Mouse (Mus musculus): ENCODE measurements around the gene Pdgfb. TPM values are rescaled to one million over a fixed set of nuclear protein-coding genes. Genes with fewer than 3 reads are reported as not detected.

The Pdgfb gene
- polyA plus RNA-seq, 1 experiment from 2014 or later = 3.1 TPM

GRCm38 (mm10) chr15:80031133-80031532, 16.4 kb upstream of the Pdgfb start:
- no peak overlapping the region for H3K27ac ChIP-seq (replicated peaks)
- H3K4me3 ChIP-seq (ENCODE audit: low read depth, low read length) = no peak overlapping the region
- H3K4me2 ChIP-seq (replicated peaks; ENCODE audit: low read depth) = no peak overlapping the region
- no peaks in the 10 kb centered on the region for H3K27me3 ChIP-seq (ENCODE audit: control insufficient read depth, insufficient read depth, low read length)
- no peak for ATAC-seq (ENCODE audit: low FRiP score, low TSS enrichment)
- H3K9me3 ChIP-seq (ENCODE audit: control insufficient read depth, low read length) = no peaks in the 10 kb centered on the region
- no peaks in the 10 kb centered on the region for H3K4me1 ChIP-seq (replicated peaks; ENCODE audit: control insufficient read depth, insufficient read depth)
- H3K9ac ChIP-seq (ENCODE audit: low read length) = no peak overlapping the region
- no peak for DNase-seq (ENCODE audit: low spot score)
- TF ChIP-seq CTCF (IDR thresholded peaks at IDR 0.05; ENCODE audit: low read depth) (peak; percentile 59), EP300 (optimal IDR thresholded peaks at IDR 0.05) (no peak)
- no peaks in the 10 kb centered on the region for H3K36me3 ChIP-seq (ENCODE audit: control insufficient read depth, insufficient read depth, low read length)
- 92% methylated on average over 4 of the region's 4 CpGs for WGBS

- no peaks in the 10 kb centered on the region for H3K4me1 ChIP-seq (replicated peaks; ENCODE audit: control insufficient read depth, insufficient read depth)
- no peak overlapping the region for H3K27ac ChIP-seq (replicated peaks)
- ATAC-seq (ENCODE audit: low FRiP score, low TSS enrichment) = no peak
- no peak overlapping the region for H3K9ac ChIP-seq (ENCODE audit: low read length)
- no peaks in the 10 kb centered on the region for H3K27me3 ChIP-seq (ENCODE audit: control insufficient read depth, insufficient read depth, low read length)
- no peak overlapping the region for H3K4me3 ChIP-seq (ENCODE audit: low read depth, low read length)
- no peak overlapping the region for H3K4me2 ChIP-seq (replicated peaks; ENCODE audit: low read depth)
- TF ChIP-seq CTCF (IDR thresholded peaks at IDR 0.05; ENCODE audit: low read depth) = no peak
- no peak for TF ChIP-seq EP300 (optimal IDR thresholded peaks at IDR 0.05)
- H3K36me3 ChIP-seq (ENCODE audit: control insufficient read depth, insufficient read depth, low read length) = no peaks in the 10 kb centered on the region
- no peak for DNase-seq (ENCODE audit: low spot score)
- no peaks in the 10 kb centered on the region for H3K9me3 ChIP-seq (ENCODE audit: control insufficient read depth, low read length)
- 81% methylated on average over 10 of the region's 10 CpGs for WGBS
These were observed 15.6 kb upstream of the Pdgfb start for GRCm38 (mm10) chr15:80030399-80030798.

GRCm38 (mm10) chr15:80028862-80029261, 14.1 kb upstream of the Pdgfb start:
- TF ChIP-seq EP300 (optimal IDR thresholded peaks at IDR 0.05) = no peak
- no peak for TF ChIP-seq CTCF (IDR thresholded peaks at IDR 0.05; ENCODE audit: low read depth)
- 68% methylated on average over 5 of the region's 5 CpGs for WGBS
- H3K36me3 ChIP-seq (ENCODE audit: control insufficient read depth, insufficient read depth, low read length) = no peaks in the 10 kb centered on the region
- ATAC-seq (ENCODE audit: low FRiP score, low TSS enrichment) = no peak
- H3K4me2 ChIP-seq (replicated peaks; ENCODE audit: low read depth) = no peak overlapping the region
- H3K4me1 ChIP-seq (replicated peaks; ENCODE audit: control insufficient read depth, insufficient read depth) = no peaks in the 10 kb centered on the region
- H3K27ac ChIP-seq (replicated peaks) = no peak overlapping the region
- no peaks in the 10 kb centered on the region for H3K27me3 ChIP-seq (ENCODE audit: control insufficient read depth, insufficient read depth, low read length)
- DNase-seq (ENCODE audit: low spot score) = no peak
- H3K9ac ChIP-seq (ENCODE audit: low read length) = no peak overlapping the region
- no peak overlapping the region for H3K4me3 ChIP-seq (ENCODE audit: low read depth, low read length)
- no peaks in the 10 kb centered on the region for H3K9me3 ChIP-seq (ENCODE audit: control insufficient read depth, low read length)

GRCm38 (mm10) chr15:80026689-80027353, 12.0 kb upstream of the Pdgfb start:
- H3K27ac ChIP-seq (replicated peaks) = no peak overlapping the region
- ATAC-seq (ENCODE audit: low FRiP score, low TSS enrichment) = no peak
- H3K9ac ChIP-seq (ENCODE audit: low read length) = no peak overlapping the region
- H3K9me3 ChIP-seq (ENCODE audit: control insufficient read depth, low read length) = no peaks in the 10 kb centered on the region
- H3K4me2 ChIP-seq (replicated peaks; ENCODE audit: low read depth) = no peak overlapping the region
- H3K27me3 ChIP-seq (ENCODE audit: control insufficient read depth, insufficient read depth, low read length) = no peaks in the 10 kb centered on the region
- H3K36me3 ChIP-seq (ENCODE audit: control insufficient read depth, insufficient read depth, low read length) = no peaks in the 10 kb centered on the region
- WGBS = 64% methylated on average over 14 of the region's 14 CpGs
- DNase-seq (ENCODE audit: low spot score) = no peak
- H3K4me1 ChIP-seq (replicated peaks; ENCODE audit: control insufficient read depth, insufficient read depth) = no peaks in the 10 kb centered on the region
- H3K4me3 ChIP-seq (ENCODE audit: low read depth, low read length) = no peak overlapping the region
- TF ChIP-seq EP300 (optimal IDR thresholded peaks at IDR 0.05) = no peak
- no peak for TF ChIP-seq CTCF (IDR thresholded peaks at IDR 0.05; ENCODE audit: low read depth)

- ATAC-seq (ENCODE audit: low FRiP score, low TSS enrichment) = no peak
- Histone ChIP-seq H3K27me3 (ENCODE audit: control insufficient read depth, insufficient read depth, low read length) (no peaks in the 10 kb centered on the region), H3K9me3 (ENCODE audit: control insufficient read depth, low read length) (no peaks in the 10 kb centered on the region), H3K36me3 (ENCODE audit: control insufficient read depth, insufficient read depth, low read length) (no peaks in the 10 kb centered on the region), H3K4me2 (replicated peaks; ENCODE audit: low read depth) (no peak overlapping the region), H3K9ac (ENCODE audit: low read length) (no peak overlapping the region), H3K27ac (replicated peaks) (no peak overlapping the region), H3K4me1 (replicated peaks; ENCODE audit: control insufficient read depth, insufficient read depth) (no peaks in the 10 kb centered on the region), H3K4me3 (ENCODE audit: low read depth, low read length) (no peak overlapping the region)
- 80% methylated on average over 5 of the region's 5 CpGs for WGBS
- TF ChIP-seq EP300 (optimal IDR thresholded peaks at IDR 0.05) (no peak), CTCF (IDR thresholded peaks at IDR 0.05; ENCODE audit: low read depth) (no peak)
- DNase-seq (ENCODE audit: low spot score) = no peak
These were observed 11.3 kb upstream of the Pdgfb start for GRCm38 (mm10) chr15:80026061-80026460.

GRCm38 (mm10) chr15:80025615-80026014, 10.8 kb upstream of the Pdgfb start:
- no peak for ATAC-seq (ENCODE audit: low FRiP score, low TSS enrichment)
- TF ChIP-seq CTCF (IDR thresholded peaks at IDR 0.05; ENCODE audit: low read depth) (no peak), EP300 (optimal IDR thresholded peaks at IDR 0.05) (no peak)
- no peak overlapping the region for H3K9ac ChIP-seq (ENCODE audit: low read length)
- no peak overlapping the region for H3K27ac ChIP-seq (replicated peaks)
- DNase-seq (ENCODE audit: low spot score) = no peak
- no peaks in the 10 kb centered on the region for H3K4me1 ChIP-seq (replicated peaks; ENCODE audit: control insufficient read depth, insufficient read depth)
- no peak overlapping the region for H3K4me3 ChIP-seq (ENCODE audit: low read depth, low read length)
- no peaks in the 10 kb centered on the region for H3K9me3 ChIP-seq (ENCODE audit: control insufficient read depth, low read length)
- WGBS = 66% methylated on average over 7 of the region's 7 CpGs
- no peaks in the 10 kb centered on the region for H3K36me3 ChIP-seq (ENCODE audit: control insufficient read depth, insufficient read depth, low read length)
- H3K27me3 ChIP-seq (ENCODE audit: control insufficient read depth, insufficient read depth, low read length) = no peaks in the 10 kb centered on the region
- H3K4me2 ChIP-seq (replicated peaks; ENCODE audit: low read depth) = no peak overlapping the region
